Mouse (Mus musculus): ENCODE measurements at regions not wholly inside any gene's neighbourhood (a gene's known extent, or its start where the extent isn't known, plus 50 kb on each side); places are given as distances from the start of the nearest gene placed in this dataset.
"Not testable (repeated sequence)": the region's sequence is repeated elsewhere in the genome, so short reads cannot be mapped to it uniquely, and the experiment has no call there.

DNA sequence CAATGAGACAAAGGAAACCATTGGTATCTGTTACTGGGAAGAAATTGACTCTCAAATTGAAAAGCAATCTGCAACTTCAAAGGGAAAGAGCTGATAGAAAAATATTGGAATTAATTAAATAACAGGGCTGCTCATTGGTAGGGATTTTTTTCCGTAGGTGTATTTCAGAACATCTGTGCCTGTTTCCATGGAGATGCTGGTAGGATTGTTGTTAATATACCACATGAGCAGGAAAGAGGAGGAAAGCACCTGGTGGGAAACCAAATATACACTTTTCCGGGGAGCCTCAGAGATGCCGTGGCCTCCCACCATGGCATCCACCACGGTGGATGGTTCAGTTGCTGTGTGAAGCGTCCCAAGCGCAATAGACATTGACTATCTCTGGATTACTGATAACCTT is 428.0 kb upstream of the Sphkap start:
- no peak for ATAC-seq (ENCODE audit: insufficient number of reproducible peaks, low FRiP score)
- Histone ChIP-seq H3K9ac (no peak overlapping the region), H3K36me3 (no peaks in the 10 kb centered on the region), H3K4me1 (replicated peaks) (no peaks in the 10 kb centered on the region), H3K4me3 (no peak overlapping the region), H3K9me3 (replicated peaks) (no peaks in the 10 kb centered on the region), H3K27me3 (replicated peaks) (no peaks in the 10 kb centered on the region), H3K27ac (ENCODE audit: poor library complexity, severe bottlenecking) (no peak overlapping the region), H3K4me2 (no peak overlapping the region)
- 85% methylated on average over 6 of the region's 6 CpGs for WGBS

DNA sequence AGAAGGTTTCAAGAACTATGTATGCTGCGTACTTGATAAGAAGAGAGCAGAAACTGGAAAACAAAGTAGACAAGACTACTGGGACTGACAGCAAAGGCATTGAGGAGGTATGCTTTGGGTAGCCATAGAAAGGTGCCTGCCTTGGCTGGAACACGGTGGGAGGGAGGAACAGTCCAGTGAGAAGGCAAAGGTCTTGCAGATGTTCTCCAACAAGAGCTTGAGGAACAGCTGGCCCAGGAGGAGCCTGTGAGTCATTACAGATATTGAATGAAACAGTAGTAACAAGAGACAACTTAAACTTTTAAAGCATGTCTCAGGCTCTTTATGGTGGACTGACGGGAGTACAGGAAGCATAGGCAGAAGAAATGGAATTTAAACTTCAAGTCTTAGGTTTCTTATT is 424.9 kb upstream of the Sphkap start:
- Histone ChIP-seq H3K4me3 (no peak overlapping the region), H3K36me3 (no peaks in the 10 kb centered on the region), H3K27ac (ENCODE audit: poor library complexity, severe bottlenecking) (no peak overlapping the region), H3K4me2 (no peak overlapping the region), H3K4me1 (replicated peaks) (no peaks in the 10 kb centered on the region), H3K9ac (no peak overlapping the region), H3K9me3 (replicated peaks) (no peaks in the 10 kb centered on the region), H3K27me3 (replicated peaks) (no peaks in the 10 kb centered on the region)
- 69% methylated on average over 3 of the region's 3 CpGs for WGBS
- ATAC-seq (ENCODE audit: insufficient number of reproducible peaks, low FRiP score): no peak

DNA sequence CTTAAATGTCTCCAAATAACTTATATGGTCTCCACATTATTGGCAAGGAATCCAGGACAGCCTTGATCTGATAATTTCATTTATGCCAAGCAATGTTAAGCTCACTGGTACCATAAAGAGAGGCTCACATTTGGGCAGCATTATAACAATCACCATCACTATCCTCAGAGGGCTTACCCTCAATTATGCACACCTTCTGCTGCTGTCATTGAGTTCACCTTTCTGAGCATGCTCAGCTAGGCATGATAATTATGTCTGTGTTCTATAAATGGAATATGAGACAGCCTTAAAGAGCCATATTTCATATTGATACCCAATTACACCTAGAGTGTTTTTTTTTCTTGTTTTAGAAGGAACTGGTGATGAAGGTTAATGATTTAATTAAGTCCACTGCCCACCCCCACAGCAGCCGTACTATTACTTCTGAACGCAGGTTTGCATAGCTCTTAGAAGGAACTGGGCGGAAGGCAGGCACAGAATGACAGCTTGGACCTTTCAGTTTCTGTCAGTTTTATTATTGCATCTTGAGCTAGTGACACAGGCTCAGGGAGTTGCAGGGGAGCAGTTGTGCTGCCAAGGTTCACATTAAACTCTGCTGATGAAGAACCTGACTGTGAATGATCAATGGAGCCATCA is 424.0 kb upstream of the Sphkap start:
- H3K9me3 ChIP-seq (replicated peaks): no peaks in the 10 kb centered on the region
- H3K4me1 ChIP-seq (replicated peaks): no peaks in the 10 kb centered on the region
- no peak overlapping the region for H3K4me2 ChIP-seq
- no peaks in the 10 kb centered on the region for H3K36me3 ChIP-seq
- 83% methylated on average over 3 of the region's 3 CpGs for WGBS
- H3K9ac ChIP-seq: no peak overlapping the region
- H3K27me3 ChIP-seq (replicated peaks): no peaks in the 10 kb centered on the region
- no peak for ATAC-seq (ENCODE audit: insufficient number of reproducible peaks, low FRiP score)
- H3K4me3 ChIP-seq: no peak overlapping the region
- H3K27ac ChIP-seq (ENCODE audit: poor library complexity, severe bottlenecking): no peak overlapping the region

DNA sequence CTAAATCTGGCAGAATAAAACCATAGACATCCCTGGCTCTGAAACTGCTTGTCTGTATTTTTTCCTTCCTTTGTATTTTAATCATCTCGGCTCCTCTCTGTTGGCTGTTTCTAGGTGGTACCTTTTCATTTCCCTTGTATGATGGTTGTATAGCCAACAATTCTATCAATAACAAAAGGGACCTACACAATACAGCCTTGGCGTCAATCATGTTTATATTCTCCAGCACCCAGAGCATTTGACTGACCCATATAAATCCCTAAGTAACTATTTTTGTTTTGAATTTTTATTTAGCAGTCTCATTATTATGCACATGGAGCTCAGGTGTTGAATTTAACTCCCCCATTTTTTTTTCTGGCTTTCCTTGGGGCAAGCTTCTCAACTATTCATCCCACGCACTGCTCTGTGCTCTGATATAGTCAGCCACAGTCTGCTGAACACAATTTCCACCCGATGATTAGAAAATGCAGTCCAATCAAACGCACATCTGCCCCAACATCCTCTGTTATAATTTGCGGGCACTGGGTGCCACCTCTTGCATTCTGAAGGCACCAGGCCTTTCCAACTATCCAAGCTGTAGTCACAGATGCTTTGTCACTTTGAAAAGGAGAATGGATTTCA is 422.1 kb upstream of the Sphkap start:
- no peak for ATAC-seq (ENCODE audit: insufficient number of reproducible peaks, low FRiP score)
- Histone ChIP-seq H3K4me3 (no peak overlapping the region), H3K36me3 (no peaks in the 10 kb centered on the region), H3K4me1 (replicated peaks) (no peaks in the 10 kb centered on the region), H3K27me3 (replicated peaks) (no peaks in the 10 kb centered on the region), H3K4me2 (no peak overlapping the region), H3K9ac (no peak overlapping the region), H3K27ac (ENCODE audit: poor library complexity, severe bottlenecking) (no peak overlapping the region), H3K9me3 (replicated peaks) (no peaks in the 10 kb centered on the region)
- WGBS: 76% methylated on average over 6 of the region's 6 CpGs

DNA sequence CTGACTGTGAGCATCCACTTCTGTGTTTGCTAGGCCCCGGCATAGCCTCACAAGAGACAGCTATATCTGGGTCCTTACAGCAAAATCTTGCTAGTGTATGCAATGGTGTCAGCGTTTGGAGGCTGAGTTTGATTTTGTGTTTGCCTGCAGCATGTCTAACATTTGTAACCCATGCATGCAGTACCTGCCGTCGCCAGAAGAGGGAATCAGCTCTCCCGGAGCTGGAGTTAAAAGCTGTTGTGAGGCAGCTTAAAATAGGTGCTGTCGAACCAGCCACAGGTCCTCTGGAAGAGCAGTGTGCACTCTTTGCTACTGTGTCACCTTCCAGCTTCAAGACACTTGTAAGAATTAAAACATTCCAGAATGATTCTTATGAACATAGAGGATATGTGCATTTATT is 403.2 kb upstream of the Sphkap start:
- H3K27me3 ChIP-seq (replicated peaks); ATAC-seq (ENCODE audit: insufficient number of reproducible peaks, low FRiP score); H3K9me3 ChIP-seq (replicated peaks); H3K36me3 ChIP-seq; H3K4me2 ChIP-seq; H3K4me1 ChIP-seq (replicated peaks); H3K27ac ChIP-seq (ENCODE audit: poor library complexity, severe bottlenecking); H3K4me3 ChIP-seq; H3K9ac ChIP-seq: not testable (repeated sequence)
- 41% methylated on average over 6 of the region's 6 CpGs for WGBS

DNA sequence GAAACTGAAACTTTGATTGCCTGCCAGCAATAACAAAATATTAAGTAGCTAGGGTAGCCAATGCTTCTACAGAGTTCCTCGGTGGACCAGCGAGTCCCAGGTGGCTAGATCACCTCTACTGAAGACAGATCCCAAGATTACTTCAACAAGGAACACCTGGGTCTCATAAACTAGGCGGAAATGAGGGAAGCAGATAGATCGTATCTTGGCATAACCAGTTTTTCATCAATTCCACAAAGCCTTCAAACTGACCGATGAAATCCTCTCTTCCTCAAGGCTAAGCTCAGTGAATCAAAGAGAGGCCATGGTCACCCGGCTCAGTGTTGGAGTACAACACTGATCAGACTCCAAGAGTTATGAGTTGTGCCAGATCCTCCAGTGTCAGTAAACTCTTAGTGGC is 400.4 kb upstream of the Sphkap start:
- Histone ChIP-seq H3K4me1 (replicated peaks) (no peaks in the 10 kb centered on the region), H3K36me3 (no peaks in the 10 kb centered on the region), H3K4me2 (no peak overlapping the region), H3K9me3 (replicated peaks) (0 out of 2 replicates have a peak, but pooled peaks cover 2% of the 10 kb centered on the region), H3K4me3 (no peak overlapping the region), H3K9ac (no peak overlapping the region), H3K27ac (ENCODE audit: poor library complexity, severe bottlenecking) (no peak overlapping the region), H3K27me3 (replicated peaks) (no peaks in the 10 kb centered on the region)
- ATAC-seq (ENCODE audit: insufficient number of reproducible peaks, low FRiP score): no peak
- 82% methylated on average over 6 of the region's 6 CpGs for WGBS

DNA sequence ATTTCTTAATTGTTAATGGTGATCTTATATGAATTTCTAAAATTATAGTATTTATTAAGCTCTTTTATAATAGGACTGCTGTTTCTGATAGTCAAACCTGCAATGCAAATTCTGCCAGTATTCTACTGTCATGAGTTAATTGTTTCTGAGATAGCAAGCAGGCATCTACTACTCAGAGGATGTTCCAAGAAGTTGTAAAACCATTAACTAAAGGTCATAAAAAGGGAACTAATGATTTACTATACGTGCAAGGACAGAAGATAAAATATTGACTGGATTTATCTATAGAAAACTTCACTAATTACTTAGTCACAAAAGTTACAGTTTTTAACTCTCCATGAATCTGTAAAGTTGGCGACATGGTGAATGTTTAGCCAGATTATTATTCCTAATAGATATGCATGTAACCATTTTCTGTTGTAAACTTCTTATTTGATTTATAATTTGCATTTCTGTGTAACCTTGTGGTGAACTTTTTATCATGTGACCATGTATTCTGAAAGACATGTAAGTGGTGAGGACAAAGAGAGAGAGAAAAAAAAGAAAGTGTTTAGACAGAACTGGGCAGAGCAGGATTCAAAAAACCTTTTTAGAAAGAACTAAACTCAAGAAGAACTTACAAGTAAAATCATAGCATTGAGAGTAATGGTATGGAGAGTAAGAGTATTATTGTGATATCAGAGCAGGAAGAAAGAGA is 395.5 kb upstream of the Sphkap start:
- 71% methylated on average over 2 of the region's 2 CpGs for WGBS
- Histone ChIP-seq H3K27me3 (replicated peaks) (no peaks in the 10 kb centered on the region), H3K4me2 (no peak overlapping the region), H3K36me3 (no peaks in the 10 kb centered on the region), H3K9me3 (replicated peaks) (no peaks in the 10 kb centered on the region), H3K9ac (no peak overlapping the region), H3K4me3 (no peak overlapping the region), H3K27ac (ENCODE audit: poor library complexity, severe bottlenecking) (no peak overlapping the region), H3K4me1 (replicated peaks) (no peaks in the 10 kb centered on the region)
- ATAC-seq (ENCODE audit: insufficient number of reproducible peaks, low FRiP score): no peak

DNA sequence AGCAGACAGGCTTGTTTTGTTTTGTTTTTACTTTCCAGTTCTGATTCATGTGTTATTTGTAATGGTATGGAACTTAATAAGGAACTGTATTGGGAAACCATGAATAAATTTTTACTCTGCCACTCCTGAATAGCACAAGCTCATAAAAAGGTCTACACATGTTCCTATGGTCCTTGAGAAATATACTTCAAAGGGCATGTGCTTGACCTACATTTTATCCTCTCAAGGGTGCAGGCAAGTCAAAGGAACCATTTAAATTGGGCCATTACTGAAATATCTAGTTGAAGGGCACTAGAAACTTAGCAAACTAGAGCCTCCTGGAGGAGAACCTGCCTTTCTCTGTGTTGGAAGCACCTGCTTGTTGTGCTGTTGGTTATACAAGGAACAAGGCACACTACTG is 393.8 kb upstream of the Sphkap start:
- no peak overlapping the region for H3K4me2 ChIP-seq
- H3K9ac ChIP-seq: no peak overlapping the region
- H3K4me3 ChIP-seq: no peak overlapping the region
- no peaks in the 10 kb centered on the region for H3K4me1 ChIP-seq (replicated peaks)
- no peaks in the 10 kb centered on the region for H3K9me3 ChIP-seq (replicated peaks)
- no peaks in the 10 kb centered on the region for H3K27me3 ChIP-seq (replicated peaks)
- ATAC-seq (ENCODE audit: insufficient number of reproducible peaks, low FRiP score): no peak
- H3K27ac ChIP-seq (ENCODE audit: poor library complexity, severe bottlenecking): no peak overlapping the region
- no peaks in the 10 kb centered on the region for H3K36me3 ChIP-seq

DNA sequence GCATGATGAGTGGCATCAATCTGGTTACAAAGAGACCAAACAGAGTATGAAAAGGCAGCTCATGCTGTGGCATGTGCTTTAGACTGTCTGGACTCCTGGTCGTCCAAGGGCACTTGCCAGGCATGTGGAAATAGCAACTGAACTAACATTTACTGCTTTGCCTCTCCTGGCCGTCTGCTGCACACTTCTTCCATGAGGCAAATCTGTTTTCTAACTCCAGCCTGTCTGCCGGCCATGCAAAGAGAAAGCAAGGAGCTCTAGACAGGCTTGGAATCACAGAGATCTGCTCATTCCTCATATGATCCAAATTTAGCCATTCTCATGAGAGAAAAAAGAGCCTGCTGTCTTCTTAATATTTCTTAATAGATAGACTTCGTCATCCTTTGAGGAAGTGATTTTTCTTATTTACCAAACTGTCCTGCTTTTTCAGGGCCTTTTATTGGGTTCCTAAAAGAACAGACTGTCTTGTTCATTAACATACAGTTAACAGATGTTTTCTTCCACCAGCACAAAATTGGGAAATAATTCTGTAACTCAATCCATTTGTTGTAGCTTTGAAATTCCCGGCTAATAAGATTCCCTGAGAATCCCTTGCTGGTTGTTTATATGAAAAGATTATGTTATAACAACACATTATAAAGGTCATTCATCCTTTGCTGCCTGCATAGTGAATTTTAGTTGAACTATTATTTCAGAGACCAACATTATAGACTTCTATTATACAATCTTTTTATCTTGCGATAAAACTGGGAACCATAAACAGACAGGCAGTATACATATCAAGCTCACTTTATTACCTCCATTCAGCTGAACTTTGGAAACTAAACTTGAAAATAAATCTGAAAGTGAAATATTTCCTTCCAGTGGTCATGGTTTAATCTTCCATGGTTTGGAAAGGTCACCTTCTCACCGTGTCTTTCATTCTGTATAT is 389.2 kb upstream of the Sphkap start:
- Histone ChIP-seq H3K9me3 (replicated peaks) (no peaks in the 10 kb centered on the region), H3K4me1 (replicated peaks) (no peaks in the 10 kb centered on the region), H3K27ac (ENCODE audit: poor library complexity, severe bottlenecking) (no peak overlapping the region), H3K4me3 (no peak overlapping the region), H3K9ac (no peak overlapping the region), H3K27me3 (replicated peaks) (no peaks in the 10 kb centered on the region), H3K4me2 (no peak overlapping the region), H3K36me3 (no peaks in the 10 kb centered on the region)
- no peak for ATAC-seq (ENCODE audit: insufficient number of reproducible peaks, low FRiP score)
- WGBS: 70% methylated on average over 7 of the region's 7 CpGs

DNA sequence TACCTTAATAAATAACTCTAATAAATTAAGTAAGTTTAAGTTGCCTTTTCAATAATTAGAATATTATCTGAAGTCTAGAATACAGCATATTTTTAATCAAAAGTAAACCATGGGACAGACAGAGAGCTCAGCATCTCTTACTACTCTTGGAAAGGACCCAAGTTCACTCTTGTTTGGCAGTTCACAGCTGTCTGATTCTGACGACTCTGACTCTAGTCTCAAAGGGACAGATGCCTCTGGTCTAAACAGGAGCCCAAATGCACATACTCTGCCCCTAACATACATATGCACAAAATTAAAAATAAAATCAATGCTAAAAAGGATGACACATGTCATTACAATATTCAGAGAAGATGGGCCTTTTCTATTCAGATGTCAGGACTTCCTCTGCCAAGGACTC is 369.2 kb upstream of the Sphkap start:
- ATAC-seq (ENCODE audit: insufficient number of reproducible peaks, low FRiP score): no peak
- 54% methylated on average over 1 of the region's 1 CpGs for WGBS
- Histone ChIP-seq H3K9me3 (replicated peaks) (no peaks in the 10 kb centered on the region), H3K4me2 (no peak overlapping the region), H3K27ac (ENCODE audit: poor library complexity, severe bottlenecking) (no peak overlapping the region), H3K9ac (no peak overlapping the region), H3K36me3 (no peaks in the 10 kb centered on the region), H3K4me3 (no peak overlapping the region), H3K4me1 (replicated peaks) (no peaks in the 10 kb centered on the region), H3K27me3 (replicated peaks) (no peaks in the 10 kb centered on the region)

DNA sequence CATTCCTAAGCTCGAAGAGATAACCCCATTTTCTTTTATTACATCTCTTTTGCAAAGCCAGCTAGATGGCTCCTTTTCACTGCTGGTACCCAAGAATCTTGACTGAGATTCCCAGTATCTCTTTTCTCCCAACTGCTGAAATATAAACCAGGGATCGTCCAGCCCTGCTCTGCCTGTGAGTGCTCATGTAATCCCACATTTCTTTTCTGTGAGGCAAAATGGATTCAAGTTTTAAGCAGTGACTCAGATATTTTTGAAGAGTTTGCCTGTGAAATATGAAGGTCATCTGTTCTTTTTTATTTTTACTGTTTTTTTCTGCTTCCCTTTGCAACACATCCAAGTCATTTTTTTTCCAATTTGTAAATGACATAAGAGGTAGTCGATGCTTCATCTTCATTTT is 363.2 kb upstream of the Sphkap start:
- no peaks in the 10 kb centered on the region for H3K27me3 ChIP-seq (replicated peaks)
- H3K4me1 ChIP-seq (replicated peaks): no peaks in the 10 kb centered on the region
- no peaks in the 10 kb centered on the region for H3K36me3 ChIP-seq
- WGBS: 63% methylated on average over 3 of the region's 3 CpGs
- H3K9me3 ChIP-seq (replicated peaks): no peaks in the 10 kb centered on the region
- no peak overlapping the region for H3K4me2 ChIP-seq
- no peak overlapping the region for H3K4me3 ChIP-seq
- no peak overlapping the region for H3K27ac ChIP-seq (ENCODE audit: poor library complexity, severe bottlenecking)
- H3K9ac ChIP-seq: no peak overlapping the region
- no peak for ATAC-seq (ENCODE audit: insufficient number of reproducible peaks, low FRiP score)

Data from heart, embryonic 12.5 days (tissue).